Mouse (Mus musculus): ENCODE measurements around the gene Il4i1. TPM values are rescaled to one million over a fixed set of nuclear protein-coding genes. Genes with fewer than 3 reads are reported as not detected.

Gene Il4i1
- 0.38 TPM in 2 replicates for polyA plus RNA-seq (2012; rRNA removed)

DNA sequence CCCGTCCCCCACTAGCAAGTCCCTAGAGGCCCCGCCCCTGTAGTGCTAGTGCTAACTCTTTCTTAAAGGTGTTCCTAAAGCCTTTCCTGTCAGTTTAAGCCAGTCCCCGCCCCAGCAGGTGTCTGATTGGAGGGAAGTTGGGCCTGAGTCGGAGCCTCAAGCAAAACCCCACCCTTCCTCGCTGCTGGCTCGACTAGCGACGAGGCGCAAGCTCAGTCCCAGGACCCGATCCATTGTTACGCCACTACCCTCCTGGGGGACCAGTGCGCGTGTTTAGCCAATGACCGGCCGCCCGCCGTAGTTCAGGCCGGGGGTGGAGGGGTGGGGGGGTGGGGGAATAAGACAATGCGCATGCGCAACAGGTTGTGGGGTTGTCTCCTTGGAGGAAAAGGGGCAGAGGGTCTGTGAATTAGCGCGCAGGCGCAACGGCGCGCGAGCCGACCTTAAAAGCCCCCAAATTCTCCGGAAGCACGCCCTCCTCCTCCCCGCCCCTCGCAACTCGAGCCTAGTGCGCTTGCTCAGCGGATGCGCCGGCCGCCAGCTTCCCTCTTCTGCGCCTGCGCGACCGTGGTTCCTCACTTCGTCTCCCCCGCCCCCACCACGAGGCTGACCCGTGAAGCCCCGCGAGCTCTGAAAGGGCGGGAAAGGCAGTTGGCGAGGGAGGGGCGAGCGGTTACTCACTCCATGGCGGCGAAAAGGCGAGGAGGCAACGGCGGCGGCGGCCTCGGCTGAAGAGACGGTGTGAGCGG lies at the start of gene Il4i1, which contains the start of gene Nup62:
TSS of gene Il4i1 (plus strand) at position 667 of the 749 bp plus-strand sequence.
TSS of gene Nup62 (plus strand) at position 368 of the 749 bp plus-strand sequence.

DNA sequence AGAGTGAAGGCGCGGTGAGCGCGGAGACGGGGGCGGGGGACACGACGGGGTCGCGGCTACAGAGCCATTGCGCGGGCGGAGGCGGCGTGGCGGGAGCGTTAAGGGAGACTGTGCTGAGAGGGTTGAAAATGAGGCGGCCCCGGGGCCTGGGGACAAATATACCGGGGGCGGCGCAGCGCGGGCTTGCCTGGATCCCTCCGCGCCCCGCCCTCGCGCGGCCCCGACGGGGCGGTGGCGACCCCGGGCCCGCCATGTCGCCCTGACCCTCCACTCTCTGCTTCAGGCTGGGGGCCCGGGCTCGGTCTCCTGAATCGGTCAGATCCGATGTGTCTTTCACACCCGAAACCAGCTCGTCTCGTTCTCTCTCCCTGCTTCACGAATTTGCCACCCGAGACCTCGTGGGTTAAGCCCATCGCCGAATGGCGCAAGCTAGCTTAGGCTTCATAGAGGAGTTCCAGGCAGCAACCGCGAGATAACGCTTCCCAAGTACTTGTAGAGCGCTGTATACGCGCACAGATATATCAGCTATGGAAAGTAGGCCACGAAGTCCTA lies 359 bp downstream of the Il4i1 start, which contains the start of gene Atf5:
TSS of gene Atf5 (minus strand) at position 189 of the 552 bp plus-strand sequence.

DNA sequence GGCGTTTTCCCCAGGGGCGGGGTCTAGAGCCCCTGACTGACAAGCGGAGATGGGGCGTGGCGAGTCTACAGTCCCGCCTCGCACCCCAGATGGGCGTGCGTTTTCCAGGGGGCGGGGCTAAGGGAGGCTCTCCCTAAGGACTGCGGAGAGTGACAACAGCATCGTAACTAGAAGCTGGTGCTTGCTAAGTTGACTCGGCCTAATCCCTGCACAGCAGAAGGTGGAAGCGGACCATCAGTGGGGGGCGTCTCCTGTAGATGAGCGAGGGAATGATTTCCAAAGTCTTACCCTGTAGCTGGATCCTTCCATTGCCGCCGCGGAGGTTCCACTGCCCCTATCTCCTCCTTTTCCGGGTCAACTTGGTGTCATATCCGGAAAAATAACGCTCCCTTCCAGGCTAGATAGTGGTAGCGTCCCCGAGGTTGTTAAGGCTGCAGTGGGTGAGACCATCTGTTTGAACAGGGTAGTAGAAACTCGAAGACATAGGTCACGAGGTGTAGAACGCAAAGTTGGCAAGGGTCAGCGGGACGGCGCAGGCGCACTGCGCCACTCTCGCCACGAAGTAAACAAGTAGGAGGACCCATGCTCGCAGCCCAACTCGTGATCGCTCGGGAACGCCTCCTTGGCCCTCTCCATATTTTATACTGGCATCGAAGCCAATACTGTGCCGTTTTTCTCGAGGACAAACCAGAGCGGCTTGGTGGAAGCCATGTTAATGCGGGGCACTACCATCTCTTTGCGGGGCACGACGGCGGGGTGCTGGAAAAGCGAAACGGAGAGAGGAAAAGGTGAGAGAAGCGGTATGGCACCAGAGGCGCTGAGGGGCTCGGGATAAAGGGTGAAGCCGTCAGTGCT lies 32.6 kb downstream of the Il4i1 start, which contains the start of the genes Akt1s1 and Tbc1d17:
TSS of gene Akt1s1 (plus strand) at position 431 of the 855 bp plus-strand sequence.
TSS of gene Tbc1d17 (minus strand) at position 519 of the 855 bp plus-strand sequence.

DNA sequence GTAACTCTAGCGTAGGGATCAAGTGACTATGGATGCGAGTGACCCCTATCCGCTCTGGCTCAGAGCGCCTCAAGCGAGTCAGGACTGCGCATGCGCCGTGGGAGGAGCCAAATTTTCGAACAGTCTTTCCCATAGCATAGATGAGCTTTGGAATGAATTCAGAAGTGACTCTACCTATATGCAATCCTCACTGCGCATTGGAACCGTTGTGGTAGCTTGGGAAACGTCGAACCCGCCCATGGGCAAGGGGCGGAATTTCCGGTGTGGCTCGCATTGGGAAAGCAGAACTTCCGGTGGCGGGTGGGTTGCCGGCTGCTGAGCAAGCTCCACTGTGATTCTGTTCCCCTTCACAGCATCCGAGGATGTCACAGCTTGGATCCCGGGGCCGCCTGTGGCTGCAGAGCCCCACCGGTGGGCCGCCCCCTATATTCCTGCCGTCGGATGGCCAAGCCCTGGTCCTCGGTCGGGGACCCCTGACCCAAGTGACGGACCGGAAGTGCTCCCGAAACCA lies 40.9 kb downstream of the Il4i1 start, which contains the start of gene Pnkp:
TSS of gene Pnkp (plus strand) at position 98 of the 511 bp plus-strand sequence.

DNA sequence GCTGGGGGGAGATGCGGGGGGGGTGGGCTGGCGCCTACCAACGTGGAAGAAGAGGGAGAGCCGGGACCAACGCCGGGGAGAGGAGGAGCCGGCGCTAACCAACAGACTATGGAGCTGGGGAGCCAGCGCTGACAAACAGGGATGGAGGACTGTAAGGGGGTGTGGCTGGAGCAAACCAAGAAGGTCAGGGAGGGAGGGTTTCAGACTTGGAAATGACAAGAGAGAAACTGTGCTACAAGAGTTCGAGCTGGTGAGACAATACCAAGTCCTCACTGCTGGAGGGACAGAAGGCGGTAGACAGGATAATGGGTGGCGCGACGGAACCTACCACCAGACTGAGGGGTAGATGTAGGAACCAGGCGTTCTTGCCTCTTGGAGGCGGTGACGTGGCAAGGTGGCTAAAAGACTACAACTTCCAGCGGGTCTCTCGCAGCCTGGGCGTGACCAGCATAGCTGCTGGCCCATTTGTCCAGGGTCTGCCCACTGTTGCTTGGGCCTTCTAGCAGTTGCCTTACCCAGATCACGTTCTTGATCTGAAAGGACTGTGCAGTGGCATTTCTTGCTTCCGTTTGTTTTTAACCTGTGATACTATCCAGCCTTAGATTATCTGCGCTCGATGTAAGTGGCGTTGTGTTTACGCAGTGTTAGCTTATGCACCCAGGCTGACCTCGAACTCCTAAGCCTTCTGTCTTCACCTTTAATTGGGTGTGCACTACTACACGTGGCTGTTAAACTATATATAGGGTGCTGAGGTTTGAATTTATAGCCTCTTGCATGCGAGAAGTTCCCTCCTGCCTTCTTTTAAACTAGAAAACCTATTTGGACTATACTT lies 53.7 kb downstream of the Il4i1 start, which contains the start of gene Ptov1:
TSS of gene Ptov1 (minus strand) at position 92 of the 832 bp plus-strand sequence.

Other genes with a start within 250 kb of the Il4i1 start
- gene Napsa, start 244.0 kb upstream of the Il4i1 start, polyA plus RNA-seq (2012; rRNA removed): 12.1 and 13.7 TPM in 2 replicates
- 0.36 TPM in 2 replicates for gene Kcnc3, start 225.7 kb upstream of the Il4i1 start, polyA plus RNA-seq (2012; rRNA removed)
- 0.77 and 0.95 TPM in 2 replicates for gene Myh14, start 145.5 kb upstream of the Il4i1 start, polyA plus RNA-seq (2012; rRNA removed)
- gene Izumo2, start 107.6 kb upstream of the Il4i1 start, polyA plus RNA-seq (2012; rRNA removed): not detected in 2 replicates
- 18.9 and 21.4 TPM in 2 replicates for gene Vrk3, start 68.0 kb upstream of the Il4i1 start, polyA plus RNA-seq (2012; rRNA removed)
- gene Zfp473, start 65.3 kb upstream of the Il4i1 start, polyA plus RNA-seq (2012; rRNA removed): 0.48 and 0.58 TPM in 2 replicates
- gene Nup62, start 299 bp upstream of the Il4i1 start, polyA plus RNA-seq (2012; rRNA removed): 20.2 and 22.4 TPM in 2 replicates
- 247 and 266 TPM in 2 replicates for gene Atf5, start 271 bp downstream of the Il4i1 start, polyA plus RNA-seq (2012; rRNA removed)
- gene Akt1s1, start 32.6 kb downstream of the Il4i1 start, polyA plus RNA-seq (2012; rRNA removed): 35.6 and 37.3 TPM in 2 replicates
- gene Tbc1d17, start 32.7 kb downstream of the Il4i1 start, polyA plus RNA-seq (2012; rRNA removed): 21.1 and 23.3 TPM in 2 replicates
- 18.0 and 24.6 TPM in 2 replicates for gene Pnkp, start 40.8 kb downstream of the Il4i1 start, polyA plus RNA-seq (2012; rRNA removed)
- 48.6 and 56.2 TPM in 2 replicates for gene Ptov1, start 53.4 kb downstream of the Il4i1 start, polyA plus RNA-seq (2012; rRNA removed)
- 26.0 and 30.9 TPM in 2 replicates for gene Med25, start 76.3 kb downstream of the Il4i1 start, polyA plus RNA-seq (2012; rRNA removed)
- gene Fuz, start 79.7 kb downstream of the Il4i1 start, polyA plus RNA-seq (2012; rRNA removed): 6.4 and 7.8 TPM in 2 replicates
- gene Ap2a1, start 113.1 kb downstream of the Il4i1 start, polyA plus RNA-seq (2012; rRNA removed): 33.1 and 39.3 TPM in 2 replicates
- gene Tsks, start 126.8 kb downstream of the Il4i1 start, polyA plus RNA-seq (2012; rRNA removed): 0.02 TPM in 1 of 2 replicates, not detected in the other
- gene Cpt1c, start 158.5 kb downstream of the Il4i1 start, polyA plus RNA-seq (2012; rRNA removed): 2.3 and 2.6 TPM in 2 replicates
- gene Prmt1, start 170.2 kb downstream of the Il4i1 start, polyA plus RNA-seq (2012; rRNA removed): 105 and 112 TPM in 2 replicates
- 50.0 and 54.3 TPM in 2 replicates for gene Irf3, start 181.3 kb downstream of the Il4i1 start, polyA plus RNA-seq (2012; rRNA removed)
- 9.0 and 9.5 TPM in 2 replicates for gene Bcl2l12, start 182.3 kb downstream of the Il4i1 start, polyA plus RNA-seq (2012; rRNA removed)
- 13.5 and 17.4 TPM in 2 replicates for gene Scaf1, start 200.0 kb downstream of the Il4i1 start, polyA plus RNA-seq (2012; rRNA removed)
- gene Rras, start 201.6 kb downstream of the Il4i1 start, polyA plus RNA-seq (2012; rRNA removed): 41.8 and 53.8 TPM in 2 replicates
- 1.1 and 1.7 TPM in 2 replicates for gene Prr12, start 236.5 kb downstream of the Il4i1 start, polyA plus RNA-seq (2012; rRNA removed)
- 24.0 and 24.4 TPM in 2 replicates for gene Nosip, start 246.0 kb downstream of the Il4i1 start, polyA plus RNA-seq (2012; rRNA removed)
- gene Prrg2, start 246.3 kb downstream of the Il4i1 start, polyA plus RNA-seq (2012; rRNA removed): 17.7 and 19.5 TPM in 2 replicates

Measured in liver, embryonic 18 days (tissue).